Mouse (Mus musculus) thymus, adult 2 months (tissue): ENCODE data around the gene Gpr65. TPM values are rescaled to one million over a fixed set of nuclear protein-coding genes. Genes with fewer than 3 reads are reported as not detected.

Experiments
- DNase-seq: peaks from one replicate; pipeline ENCODE4 v3.0.0; 2021
- H3K27ac ChIP-seq: fragments of 200-500 bp; 2 replicates; pipeline ENCODE4 v1.5.1; 2012; ENCODE audit warnings: low read length, control low read depth; ENCODE audit not compliant: control insufficient read depth, insufficient read depth
- H3K27me3 ChIP-seq: fragments of 200-500 bp; 2 replicates; pipeline ENCODE4 v1.6.1; 2012; ENCODE audit warnings: mild to moderate bottlenecking, low read length, moderate library complexity, mixed read lengths; ENCODE audit not compliant: control insufficient read depth, insufficient read depth
- H3K36me3 ChIP-seq: fragments of 200-500 bp; 2 replicates; pipeline ENCODE4 v1.6.1; 2012; ENCODE audit warnings: mild to moderate bottlenecking, low read length, moderate library complexity; ENCODE audit not compliant: control insufficient read depth, insufficient read depth
- H3K4me1 ChIP-seq: fragments of 200-500 bp; replicated peaks from 2 replicates; pipeline ENCODE4 v1.6.1; 2012; ENCODE audit warnings: low read length; ENCODE audit not compliant: control insufficient read depth, insufficient read depth
- H3K4me3 ChIP-seq: fragments of 200-500 bp; 2 replicates; pipeline ENCODE4 v1.5.1; 2012; ENCODE audit warnings: mild to moderate bottlenecking, low read length, control low read depth, moderate library complexity; ENCODE audit not compliant: control insufficient read depth, insufficient read depth
- CTCF ChIP-seq: fragments of 200-500 bp; IDR thresholded peaks from 2 replicates; pipeline ENCODE4 v1.5.1; 2012; ENCODE audit warnings: mild to moderate bottlenecking, control low read depth, low read length, moderate library complexity, borderline replicate concordance; ENCODE audit not compliant: control insufficient read depth, poor library complexity, insufficient read depth; ENCODE audit errors: extremely low read depth
- POLR2A ChIP-seq: fragments of 200-500 bp; IDR thresholded peaks from 2 replicates; pipeline ENCODE4 v1.6.1; 2012; ENCODE audit warnings: mild to moderate bottlenecking, low read length, control low read depth, moderate library complexity; ENCODE audit not compliant: control insufficient read depth, poor library complexity, insufficient read depth; ENCODE audit errors: extremely low read depth
- WGBS: fragments of 180-500 bp; shearing (Covaris S2); methylation state at CpG from one replicate; pipeline ENCODE4 v1.1.7; 2018; 5-methylcytosine and 5-hydroxymethylcytosine counted together
- polyA plus RNA-seq: library from polyadenylated mRNA; depleted of rRNA; stranded (reverse); fragments of >200 nt; gene quantifications from 2 replicates; pipeline ENCODE4 v1.2.3, GENCODE M21; 2012

The Gpr65 gene
- polyA plus RNA-seq, 1 experiment = 15.1 TPM

DNA sequence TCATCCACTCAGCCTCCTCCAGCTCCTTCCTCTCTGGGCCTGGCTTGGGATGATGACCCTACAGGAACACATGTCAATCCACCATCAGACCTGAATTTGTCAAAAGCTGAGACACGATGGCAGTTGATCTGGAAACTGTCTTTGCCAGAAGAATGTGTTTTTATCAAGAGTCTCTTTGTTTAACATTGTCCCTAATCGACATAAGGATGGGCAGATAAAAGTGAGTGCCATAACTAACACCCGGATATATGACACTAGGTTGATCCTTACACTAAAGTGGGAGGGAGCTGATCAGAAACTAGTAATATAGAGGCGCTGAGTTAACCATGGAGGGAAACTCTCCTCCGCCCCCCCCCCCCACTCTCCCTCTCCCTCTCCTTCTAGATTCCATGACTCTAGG is 33.5 kb downstream of the Gpr65 start:
- Histone ChIP-seq H3K27ac (no peak overlapping the region), H3K4me3 (no peak overlapping the region), H3K36me3 (no peaks in the 10 kb centered on the region), H3K4me1 (no peaks in the 10 kb centered on the region), H3K27me3 (no peaks in the 10 kb centered on the region)
- TF ChIP-seq CTCF = no peak
- no peak for TF ChIP-seq POLR2A
- no peak for DNase-seq
- 94% methylated on average over 5 of the region's 5 CpGs for WGBS

DNA sequence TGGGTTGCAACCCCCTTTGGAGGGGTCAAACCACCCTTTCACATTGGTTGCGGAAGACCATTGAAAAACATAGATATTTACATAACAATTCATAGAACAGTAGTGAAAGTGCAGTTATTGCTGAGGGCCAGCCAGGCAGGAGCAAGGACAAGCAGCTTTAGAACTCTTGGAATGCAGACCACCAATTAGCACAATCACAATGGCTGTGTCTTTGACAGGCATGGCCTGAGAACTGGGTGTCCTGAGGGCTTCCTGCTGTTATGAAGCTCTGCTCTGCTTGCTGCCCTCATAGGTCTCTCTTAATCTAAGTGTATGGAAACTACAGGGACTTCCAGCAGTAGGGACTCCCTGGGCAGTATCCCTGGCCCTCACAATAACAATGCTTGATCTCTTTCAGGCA is 34.6 kb downstream of the Gpr65 start:
- Histone ChIP-seq H3K4me3 (no peak overlapping the region), H3K36me3 (no peaks in the 10 kb centered on the region), H3K27ac (no peak overlapping the region), H3K27me3 (no peaks in the 10 kb centered on the region), H3K4me1 (no peaks in the 10 kb centered on the region)
- TF ChIP-seq POLR2A = no peak
- TF ChIP-seq CTCF = no peak
- no peak for DNase-seq
- 100% methylated on average over 1 of the region's 1 CpGs for WGBS

DNA sequence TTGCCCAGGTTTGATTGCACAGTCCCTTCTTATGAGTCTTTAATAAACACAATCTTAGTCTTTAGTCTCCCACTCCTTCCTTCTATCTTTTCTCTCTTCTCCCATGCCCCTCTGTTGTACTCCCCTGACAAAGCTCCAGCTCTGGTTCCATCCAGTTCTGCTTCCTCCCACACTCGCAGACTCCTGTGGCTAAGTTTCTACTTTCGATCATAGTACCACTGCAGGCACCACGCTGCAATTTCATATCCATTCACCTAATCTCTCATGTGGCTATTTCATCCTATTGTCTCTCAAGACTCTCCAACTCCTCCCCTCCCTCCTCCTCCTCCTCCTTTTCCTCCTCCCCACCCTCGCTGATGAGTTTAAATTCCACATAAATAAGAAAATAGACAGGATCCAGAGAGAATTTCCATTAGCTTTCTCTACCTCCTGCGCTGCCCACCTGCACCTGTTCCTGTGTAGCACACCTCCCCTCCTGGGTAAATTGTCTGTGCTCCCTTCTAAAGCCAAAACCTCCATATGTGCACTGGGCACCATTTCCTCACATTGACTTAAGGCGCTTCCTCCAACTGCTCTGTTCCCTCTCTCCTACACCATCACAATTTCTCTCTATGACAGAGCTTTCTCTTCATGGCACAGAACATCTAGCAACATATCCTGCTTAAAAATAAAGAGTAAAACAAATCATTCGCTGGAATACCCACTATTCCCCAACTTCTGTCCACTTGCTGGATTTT is 38.9 kb downstream of the Gpr65 start:
- Histone ChIP-seq H3K36me3 (no peaks in the 10 kb centered on the region), H3K27ac (no peak overlapping the region), H3K4me3 (no peak overlapping the region), H3K4me1 (no peaks in the 10 kb centered on the region), H3K27me3 (no peaks in the 10 kb centered on the region)
- WGBS = 88% methylated on average over 7 of the region's 7 CpGs
- no peak for DNase-seq
- TF ChIP-seq CTCF (no peak), POLR2A (no peak)

DNA sequence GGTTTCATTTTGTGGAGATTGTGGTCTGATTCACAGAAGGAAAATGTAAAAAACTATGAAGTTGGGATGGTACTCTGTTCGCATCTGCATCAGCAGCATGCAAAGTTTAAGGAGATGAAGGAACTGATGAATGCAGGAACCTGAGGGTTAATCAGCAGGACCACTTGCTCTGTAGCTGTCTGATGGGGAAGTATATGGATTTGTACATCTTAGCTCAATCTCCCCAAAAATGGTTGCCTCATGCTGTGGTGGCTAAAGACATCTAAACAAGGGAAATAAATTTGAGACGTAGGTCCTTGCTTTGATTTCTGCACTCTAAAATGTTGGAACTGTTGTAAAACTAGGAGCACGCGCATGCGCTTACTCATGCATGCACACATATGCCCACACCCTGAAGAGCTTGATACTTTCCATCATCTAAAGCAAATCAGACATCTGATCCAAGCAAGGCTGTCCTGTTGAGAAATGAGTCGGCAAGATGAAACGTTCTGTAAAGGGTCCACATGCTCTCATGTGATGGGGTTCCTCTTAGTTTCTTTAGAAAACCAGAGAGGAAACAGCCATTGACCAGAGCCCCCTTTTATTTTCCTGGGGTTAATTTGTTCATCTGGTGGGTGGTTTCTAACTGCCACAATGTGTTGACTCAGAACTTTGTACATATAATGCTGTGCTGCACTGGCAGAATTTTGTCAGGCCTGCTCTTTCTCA is 43.1 kb downstream of the Gpr65 start:
- Histone ChIP-seq H3K36me3 (no peaks in the 10 kb centered on the region), H3K27me3 (no peaks in the 10 kb centered on the region), H3K4me1 (no peaks in the 10 kb centered on the region), H3K27ac (no peak overlapping the region), H3K4me3 (no peak overlapping the region)
- TF ChIP-seq POLR2A (no peak), CTCF (no peak)
- WGBS = 44% methylated on average over 7 of the region's 7 CpGs
- DNase-seq = no peak

DNA sequence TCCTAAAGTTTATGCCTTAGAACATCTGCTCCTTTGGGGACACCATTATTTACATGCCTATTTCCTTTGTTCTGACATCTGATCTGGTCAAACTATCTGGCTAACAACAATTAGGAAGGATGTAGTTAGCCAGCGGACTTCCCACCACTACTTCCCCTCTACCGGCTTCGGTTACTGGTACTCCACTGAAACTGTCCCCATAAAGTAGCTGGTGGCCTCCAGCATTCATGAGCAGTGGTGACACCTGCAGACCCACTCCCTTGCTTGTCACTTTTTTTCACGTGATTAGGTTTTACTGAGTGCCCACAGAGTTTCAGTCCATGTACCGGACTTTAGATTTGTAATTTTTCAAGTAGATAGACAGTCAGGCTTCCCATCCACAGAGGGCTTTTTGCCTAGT is 47.5 kb downstream of the Gpr65 start:
- Histone ChIP-seq H3K27ac (no peak overlapping the region), H3K4me1 (no peaks in the 10 kb centered on the region), H3K27me3 (no peaks in the 10 kb centered on the region), H3K36me3 (no peaks in the 10 kb centered on the region), H3K4me3 (no peak overlapping the region)
- TF ChIP-seq POLR2A (no peak), CTCF (no peak)
- no peak for DNase-seq
- WGBS = 11% methylated on average over 5 of the region's 5 CpGs

DNA sequence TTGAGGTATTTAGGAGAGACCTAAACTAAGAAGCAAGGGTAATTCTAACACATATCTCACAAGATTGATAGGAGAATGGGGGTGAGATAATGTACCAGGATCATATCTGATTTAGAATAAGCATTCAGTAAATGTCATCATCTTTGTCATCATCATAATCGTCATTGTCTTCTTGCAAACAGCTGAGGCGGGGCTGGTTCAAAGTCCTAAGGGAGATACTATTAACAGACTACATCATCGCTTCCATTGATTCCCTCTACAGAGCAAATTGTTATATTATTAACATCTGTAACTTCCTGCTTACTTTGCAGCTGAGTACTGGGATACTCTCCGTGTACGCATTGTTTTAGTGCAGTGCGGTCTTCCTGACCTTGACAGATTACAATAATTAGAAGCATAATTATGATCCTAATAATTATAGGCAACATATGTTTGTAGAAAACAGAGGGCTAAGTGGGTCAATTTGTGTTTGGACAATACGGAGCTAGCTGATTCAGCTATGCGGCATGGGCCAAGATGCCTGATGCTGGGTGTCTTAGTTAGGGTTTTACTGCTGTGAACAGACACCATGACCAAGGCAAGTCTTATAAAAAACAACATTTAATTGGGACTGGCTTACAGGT is 49.4 kb downstream of the Gpr65 start:
- WGBS = 96% methylated on average over 8 of the region's 8 CpGs
- Histone ChIP-seq H3K36me3 (no peaks in the 10 kb centered on the region), H3K27ac (no peak overlapping the region), H3K4me1 (no peaks in the 10 kb centered on the region), H3K27me3 (no peaks in the 10 kb centered on the region), H3K4me3 (no peak overlapping the region)
- TF ChIP-seq CTCF (no peak), POLR2A (no peak)
- DNase-seq = no peak
